Comparison of ENCODE assay signal across 9 mouse cellular contexts in genomic region chr2:174760479-174761121, GRCm38 (mm10). TPM values are rescaled to one million over a fixed set of nuclear protein-coding genes. Genes with fewer than 3 reads are reported as not detected.
DNase-seq lines count a peak whose midpoint lies in the region; ATAC-seq and TF ChIP-seq lines count a peak whose summit lies in the region.
"Had no signal": no experiment of that assay in that cellular context is flagged by ENCODE, and none has a peak within 500 bp of the region (broad histone marks: within the 10 kb centered on the region; RNA-seq: fewer than 3 reads in every experiment).

Edn3 (plus strand) TSS chr2:174760619.

- DNase-seq in kidney, adult 8-10 months: no peak
- DNase-seq in embryonic facial prominence, embryonic 10.5 days (ENCODE audit: low spot score): peak; percentile 72
- peak; percentile 17 for DNase-seq in liver, postnatal 0 days
- DNase-seq in spleen, postnatal 4 days (ENCODE audit: low spot score in 2 of 2): no peak
- no peak for DNase-seq in urinary bladder, postnatal 25 days (ENCODE audit: low spot score)

- peak within 1 kb of the TSS; percentile 95 for H3K4me2 ChIP-seq in kidney, embryonic 16.5 days (replicated peaks; ENCODE audit: low read depth, low read length)
- peak within 1 kb of the TSS; percentile 77 for H3K4me2 ChIP-seq in hindbrain, embryonic 12.5 days (replicated peaks)
- H3K4me2 ChIP-seq in liver, postnatal 0 days (ENCODE audit: low read depth, low read length): peak within 1 kb of the TSS; percentile 65

- WGBS in kidney, embryonic 16.5 days: under 1% methylated on average over 48 of the region's 48 CpGs
- WGBS in embryonic facial prominence, embryonic 10.5 days: 1% methylated on average over 48 of the region's 48 CpGs
- 2% methylated on average over 48 of the region's 48 CpGs for WGBS in hindbrain, embryonic 12.5 days
- WGBS in liver, postnatal 0 days (ENCODE audit: insufficient replicate concordance): 3% methylated on average over 47 of the region's 48 CpGs
- 3% methylated on average over 48 of the region's 48 CpGs for WGBS in olfactory bulb, adult 2 months

- peak within 1 kb of the TSS; percentile 57 for H3K4me3 ChIP-seq in kidney, embryonic 16.5 days (ENCODE audit: low read length)
- peak within 1 kb of the TSS; percentile 72 for H3K4me3 ChIP-seq in embryonic facial prominence, embryonic 10.5 days
- peak within 1 kb of the TSS; percentile 44 for H3K4me3 ChIP-seq in hindbrain, embryonic 12.5 days
- 0 out of 2 replicates have a peak within 1 kb of the TSS, but pooled peaks have one; percentile 10 for H3K4me3 ChIP-seq in liver, postnatal 0 days (ENCODE audit: low read depth, low read length)
- peak within 1 kb of the TSS; percentile 8 for H3K4me3 ChIP-seq in olfactory bulb, adult 2 months (ENCODE audit: insufficient read depth, low read depth, low read length)

- peak within 1 kb of the TSS; percentile 70 for H3K9ac ChIP-seq in kidney, embryonic 16.5 days (replicated peaks; ENCODE audit: low read length)
- peak within 1 kb of the TSS; percentile 47 for H3K9ac ChIP-seq in hindbrain, embryonic 12.5 days
- no peak within 1 kb of the TSS; the same call in 1 of the 2 replicates for H3K9ac ChIP-seq in liver, postnatal 0 days (replicated peaks)

- ATAC-seq in kidney, embryonic 16.5 days (ENCODE audit: low FRiP score, low TSS enrichment): peak; percentile 49; the same call in 1 of the 2 replicates
- peak; percentile 43; the same call in 1 of the 2 replicates for ATAC-seq in hindbrain, embryonic 12.5 days (ENCODE audit: low FRiP score)
- no peak for ATAC-seq in liver, postnatal 0 days

- H3K27ac ChIP-seq in kidney, embryonic 16.5 days (ENCODE audit: low read length): no peak within 1 kb of the TSS
- peak within 1 kb of the TSS; percentile 87 for H3K27ac ChIP-seq in embryonic facial prominence, embryonic 10.5 days (replicated peaks)
- no peak within 1 kb of the TSS for H3K27ac ChIP-seq in hindbrain, embryonic 12.5 days
- no peak within 1 kb of the TSS for H3K27ac ChIP-seq in liver, postnatal 0 days (ENCODE audit: low read depth)
- H3K27ac ChIP-seq in olfactory bulb, adult 2 months (ENCODE audit: insufficient read depth, low read depth, low read length): no peak within 1 kb of the TSS

- no peak for TF ChIP-seq EP300 in liver, postnatal 0 days (IDR thresholded peaks at IDR 0.05; ENCODE audit: low read depth)

- H3K27me3 ChIP-seq in kidney, embryonic 16.5 days (ENCODE audit: insufficient read depth, low read length): peaks cover 3% of the 10 kb centered on the region; the same call in 1 of the 2 replicates
- H3K27me3 ChIP-seq in embryonic facial prominence, embryonic 10.5 days (replicated peaks; ENCODE audit: low read depth, poor library complexity, severe bottlenecking): peaks cover 27% of the 10 kb centered on the region
- peaks cover 20% of the 10 kb centered on the region for H3K27me3 ChIP-seq in hindbrain, embryonic 12.5 days
- peaks cover 8% of the 10 kb centered on the region; the same call in 1 of the 2 replicates for H3K27me3 ChIP-seq in liver, postnatal 0 days (ENCODE audit: insufficient read depth, low read length)

- TF ChIP-seq CTCF in liver, postnatal 0 days (IDR thresholded peaks at IDR 0.05; ENCODE audit: low read depth): no peak
- TF ChIP-seq CTCF in olfactory bulb, adult 2 months (IDR thresholded peaks at IDR 0.05; ENCODE audit: insufficient read depth, low read depth, low read length): no peak

- no peaks in the 10 kb centered on the region for H3K36me3 ChIP-seq in kidney, embryonic 16.5 days (ENCODE audit: insufficient read depth, low read length)
- H3K36me3 ChIP-seq in embryonic facial prominence, embryonic 10.5 days (replicated peaks): peaks cover 8% of the 10 kb centered on the region; the same call in 1 of the 2 replicates
- H3K36me3 ChIP-seq in hindbrain, embryonic 12.5 days: no peaks in the 10 kb centered on the region
- H3K36me3 ChIP-seq in liver, postnatal 0 days (replicated peaks; ENCODE audit: insufficient read depth, low read length): no peaks in the 10 kb centered on the region

- H3K9me3 ChIP-seq in kidney, embryonic 16.5 days (ENCODE audit: low read length): no peaks in the 10 kb centered on the region
- no peaks in the 10 kb centered on the region for H3K9me3 ChIP-seq in embryonic facial prominence, embryonic 10.5 days
- H3K9me3 ChIP-seq in hindbrain, embryonic 12.5 days (replicated peaks): no peaks in the 10 kb centered on the region
- no peaks in the 10 kb centered on the region for H3K9me3 ChIP-seq in liver, postnatal 0 days (ENCODE audit: low read length)

- H3K4me1 ChIP-seq in kidney, embryonic 16.5 days (ENCODE audit: insufficient read depth, low read length): peaks cover 7% of the 10 kb centered on the region
- H3K4me1 ChIP-seq in embryonic facial prominence, embryonic 10.5 days: peaks cover 26% of the 10 kb centered on the region
- peaks cover 13% of the 10 kb centered on the region for H3K4me1 ChIP-seq in hindbrain, embryonic 12.5 days
- H3K4me1 ChIP-seq in liver, postnatal 0 days (ENCODE audit: insufficient read depth): no peaks in the 10 kb centered on the region
- peaks cover 9% of the 10 kb centered on the region; the same call in 1 of the 2 replicates for H3K4me1 ChIP-seq in olfactory bulb, adult 2 months (ENCODE audit: control insufficient read depth, insufficient read depth, low read length)

- no peak for TF ChIP-seq POLR2A in olfactory bulb, adult 2 months (IDR thresholded peaks at IDR 0.05; ENCODE audit: insufficient read depth, low read depth, low read length)

RNA-seq across cellular contexts. Expression of gene Edn3, which starts in this region (rescaled TPM):
- polyA plus RNA-seq in kidney, embryonic 16.5 days (2015; fragmentation: Nextera tagmentation; extraction: Ambion mirVana): 8.5 and 8.6 TPM in 2 replicates
- polyA plus RNA-seq in embryonic facial prominence, embryonic 10.5 days (2016; fragmentation: Nextera tagmentation; extraction: Ambion mirVana): 18.8 and 19.1 TPM in 2 replicates
- polyA plus RNA-seq in hindbrain, embryonic 12.5 days (2016; fragmentation: Nextera tagmentation; extraction: Ambion mirVana): 11.1 and 13.1 TPM in 2 replicates
- polyA plus RNA-seq in liver, postnatal 0 days (2015; fragmentation: Nextera tagmentation; extraction: Ambion mirVana): 0.11 and 0.13 TPM in 2 replicates
- polyA plus RNA-seq in olfactory bulb, adult 2 months (2012; ENCODE audit: insufficient read depth, insufficient read length, low replicate concordance, missing spikeins): not detected in 2 replicates
- polyA plus RNA-seq: liver, adult 2 months had no signal

Comparison
In these comparisons a context has a peak if more than half of its experiments do, and no peak if none do; other contexts are left out.
1. Peak in DNase-seq, H3K4me3 ChIP-seq and H3K4me2 ChIP-seq in liver, postnatal 0 days; RNA of the gene not detected or under 1 TPM.
2. H3K4me3 ChIP-seq: peak in every context shown above with its lines; median percentile 72 in embryonic facial prominence, embryonic 10.5 days; 57 in kidney, embryonic 16.5 days; 44 in hindbrain, embryonic 12.5 days; 10 in liver, postnatal 0 days; 8 in olfactory bulb, adult 2 months.